1 mouse cellular context compared by ENCODE assay signal in genomic region chr17:8112199-8112598, GRCm38 (mm10). TPM values are rescaled to one million over a fixed set of nuclear protein-coding genes. Genes with fewer than 3 reads are reported as not detected.
"Had no signal": no experiment of that assay in that cellular context is flagged by ENCODE, and none has a peak within 500 bp of the region (broad histone marks: within the 10 kb centered on the region; RNA-seq: fewer than 3 reads in every experiment).

No protein-coding gene starts in this region.

RNA-seq across cellular contexts. Expression of gene Gm49673, which starts 35.4 kb away (rescaled TPM):
- polyA plus RNA-seq: stomach, postnatal 0 days had no signal
